Mouse (Mus musculus) duodenum, adult 2 months (tissue): ENCODE data around the gene Rhbdf2. TPM values are rescaled to one million over a fixed set of nuclear protein-coding genes. Genes with fewer than 3 reads are reported as not detected.

ENCODE experiments used
- polyA plus RNA-seq: library from polyadenylated mRNA; depleted of rRNA; stranded (reverse); fragments of >200 nt; gene quantifications from 2 replicates; pipeline ENCODE4 v1.2.3, GENCODE M21; 2012; ENCODE audit warnings: low replicate concordance; rRNA removed

Gene Rhbdf2
- polyA plus RNA-seq: 42.6 and 44.9 TPM in 2 replicates

GRCm38 (mm10) chr11:116626299-116627071 lies at the start of gene Rhbdf2:
Gene Rhbdf2 (minus strand): TSS chr11:116627019.

GRCm38 (mm10) chr11:116654255-116654821 lies 27.5 kb upstream of the Rhbdf2 start, which contains the start of gene Cygb:
Gene Cygb (minus strand): TSS chr11:116654313.

GRCm38 (mm10) chr11:116653234-116653633 lies 26.4 kb upstream of the Rhbdf2 start, which contains the start of gene Prcd:
Gene Prcd (plus strand): TSS chr11:116653534.

GRCm38 (mm10) chr11:116586310-116586709 lies 40.5 kb downstream of the Rhbdf2 start, which contains the start of gene Aanat:
Gene Aanat (plus strand): TSS chr11:116586432.

GRCm38 (mm10) chr11:116581376-116581814 lies 45.4 kb downstream of the Rhbdf2 start, which contains the start of gene Ube2o:
Gene Ube2o (minus strand): TSS chr11:116581447.

Other genes with a start within 250 kb of the Rhbdf2 start
- 1.9 and 2.1 TPM in 2 replicates for gene Rnf157, start 214.0 kb downstream of the Rhbdf2 start, polyA plus RNA-seq
- gene Ubald2, start 192.9 kb downstream of the Rhbdf2 start, polyA plus RNA-seq: 255 and 734 TPM in 2 replicates
- gene Qrich2, start 160.8 kb downstream of the Rhbdf2 start, polyA plus RNA-seq: 0.11 and 0.49 TPM in 2 replicates
- 640 and 1,209 TPM in 2 replicates for gene Prpsap1, start 132.8 kb downstream of the Rhbdf2 start, polyA plus RNA-seq
- gene Sphk1, start 96.1 kb downstream of the Rhbdf2 start, polyA plus RNA-seq: 28.5 and 50.1 TPM in 2 replicates
- gene Ube2o, start 45.6 kb downstream of the Rhbdf2 start, polyA plus RNA-seq: 8.6 and 9.5 TPM in 2 replicates
- not detected in 2 replicates for gene Aanat, start 40.6 kb downstream of the Rhbdf2 start, polyA plus RNA-seq
- gene Prcd, start 26.5 kb upstream of the Rhbdf2 start, polyA plus RNA-seq: 1.4 TPM in 1 of 2 replicates, not detected in the other
- 25.9 and 31.4 TPM in 2 replicates for gene Cygb, start 27.3 kb upstream of the Rhbdf2 start, polyA plus RNA-seq
- 1.5 and 5.1 TPM in 2 replicates for gene St6galnac1, start 148.5 kb upstream of the Rhbdf2 start, polyA plus RNA-seq
- 86.9 and 113 TPM in 2 replicates for gene Mxra7, start 201.0 kb upstream of the Rhbdf2 start, polyA plus RNA-seq
- gene Mettl23, start 216.3 kb upstream of the Rhbdf2 start, polyA plus RNA-seq: 11.0 and 15.2 TPM in 2 replicates
- 16.8 and 20.8 TPM in 2 replicates for gene Jmjd6, start 216.4 kb upstream of the Rhbdf2 start, polyA plus RNA-seq
- 28.4 and 39.6 TPM in 2 replicates for gene Mfsd11, start 225.4 kb upstream of the Rhbdf2 start, polyA plus RNA-seq
- gene Srsf2, start 226.1 kb upstream of the Rhbdf2 start, polyA plus RNA-seq: 559 and 787 TPM in 2 replicates